Mouse (Mus musculus): ENCODE results near the gene 1700029H14Rik.

- TF ChIP-seq CTCF (IDR thresholded peaks at IDR 0.05; ENCODE audit: extremely low read depth, insufficient read depth, insufficient read length, insufficient replicate concordance) (no peak), POLR2A (IDR thresholded peaks at IDR 0.05; ENCODE audit: low read depth, low read length) (no peak)
These were observed 57.2 kb downstream of the 1700029H14Rik start for GRCm38 (mm10) chr8:13504894-13505674.
